Mouse (Mus musculus): Measurements from ENCODE around the gene Katnal1. TPM values are rescaled to one million over a fixed set of nuclear protein-coding genes. Genes with fewer than 3 reads are reported as not detected.

Katnal1 gene
- polyA plus RNA-seq, 1 experiment from 2014 or later, result 13.0 TPM

DNA sequence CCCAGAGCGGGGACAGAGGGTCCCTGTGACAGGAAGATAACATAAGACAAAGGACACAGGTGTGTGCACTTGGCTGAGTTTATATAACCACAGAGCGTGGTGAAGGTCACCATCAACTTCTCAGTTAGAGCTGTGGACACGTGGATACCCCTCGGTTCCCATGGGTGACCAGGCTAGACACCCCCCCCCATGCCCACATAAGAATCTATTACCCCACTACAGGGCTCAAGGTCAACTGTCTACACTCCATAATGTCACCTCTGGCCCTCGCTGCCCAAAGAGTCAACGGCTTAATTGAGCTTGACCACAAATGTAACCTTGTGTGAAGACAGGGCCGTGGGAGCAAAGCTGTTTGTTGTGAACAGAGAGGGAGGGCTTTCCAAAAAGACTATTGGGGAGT lies 103.4 kb downstream of the Katnal1 start:
- no peak overlapping the region for H3K27ac ChIP-seq (ENCODE audit: low read length)
- H3K4me1 ChIP-seq (ENCODE audit: control insufficient read depth, insufficient read depth, low read length), result no peaks in the 10 kb centered on the region
- 70% methylated on average over 7 of the region's 7 CpGs for WGBS
- H3K9me3 ChIP-seq (ENCODE audit: control insufficient read depth, low read depth, low read length), result no peaks in the 10 kb centered on the region
- H3K36me3 ChIP-seq (ENCODE audit: control insufficient read depth, insufficient read depth, low read length), result no peaks in the 10 kb centered on the region
- H3K9ac ChIP-seq (replicated peaks; ENCODE audit: low read depth, low read length), result no peak overlapping the region
- H3K4me3 ChIP-seq (ENCODE audit: low read depth, low read length), result no peak overlapping the region
- ATAC-seq (ENCODE audit: insufficient number of reproducible peaks, insufficient read depth, low FRiP score, low read depth), result no peak
- H3K27me3 ChIP-seq (ENCODE audit: control insufficient read depth, insufficient read depth, low read length), result no peaks in the 10 kb centered on the region
- no peak overlapping the region for H3K4me2 ChIP-seq (replicated peaks; ENCODE audit: low read depth, low read length)

DNA sequence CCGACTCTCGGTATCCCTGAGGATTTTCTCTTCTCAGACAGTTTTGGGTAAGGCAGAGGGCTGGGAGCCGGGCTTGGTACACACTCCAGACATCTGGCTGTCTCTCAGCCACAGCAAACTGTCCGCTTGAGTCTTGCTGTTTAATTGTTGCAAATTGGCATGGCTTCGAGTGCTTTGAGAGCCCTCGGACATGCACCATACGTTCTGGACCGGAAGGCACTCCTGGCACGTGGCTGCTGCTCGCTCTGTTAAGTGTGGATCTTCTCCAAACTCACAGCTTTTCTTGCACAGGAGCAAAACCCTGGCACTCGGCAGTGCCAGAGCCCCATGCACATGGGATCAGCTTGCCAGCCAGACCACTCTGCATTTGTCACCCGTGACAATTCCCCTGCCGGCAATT lies 106.3 kb downstream of the Katnal1 start:
- no peak overlapping the region for H3K9ac ChIP-seq (replicated peaks; ENCODE audit: low read depth, low read length)
- H3K9me3 ChIP-seq (ENCODE audit: control insufficient read depth, low read depth, low read length), result no peaks in the 10 kb centered on the region
- no peak overlapping the region for H3K27ac ChIP-seq (ENCODE audit: low read length)
- no peak overlapping the region for H3K4me2 ChIP-seq (replicated peaks; ENCODE audit: low read depth, low read length)
- H3K36me3 ChIP-seq (ENCODE audit: control insufficient read depth, insufficient read depth, low read length), result no peaks in the 10 kb centered on the region
- no peak overlapping the region for H3K4me3 ChIP-seq (ENCODE audit: low read depth, low read length)
- H3K27me3 ChIP-seq (ENCODE audit: control insufficient read depth, insufficient read depth, low read length), result no peaks in the 10 kb centered on the region
- 76% methylated on average over 13 of the region's 13 CpGs for WGBS
- ATAC-seq (ENCODE audit: insufficient number of reproducible peaks, insufficient read depth, low FRiP score, low read depth), result no peak
- no peaks in the 10 kb centered on the region for H3K4me1 ChIP-seq (ENCODE audit: control insufficient read depth, insufficient read depth, low read length)

Other genes starting within 250 kb of the Katnal1 start
- not detected in 2 replicates for gene Gm42791, start 65.8 kb upstream of the Katnal1 start, polyA plus RNA-seq (2014; fragmentation: Nextera tagmentation; extraction: Ambion mirVana)

All from stomach, embryonic 14.5 days (tissue).